Mouse (Mus musculus) forebrain, embryonic 14.5 days (tissue): ENCODE measurements at regions not wholly inside any gene's neighbourhood (a gene's known extent, or its start where the extent isn't known, plus 50 kb on each side); places are given as distances from the start of the nearest gene placed in this dataset.

Experiments
- ATAC-seq: fragments of 200-750 bp; cut with Nextera tagmentation; 2 replicates; pipeline ENCODE4 v1.8.0; 2017; ENCODE audit warnings: mild to moderate bottlenecking, moderate library complexity
- DNase-seq: peaks from one replicate; pipeline ENCODE4 v3.0.0-alpha.2; 2015; ENCODE audit warnings: low spot score
- H3K27ac ChIP-seq: fragments of 300-500 bp; sonication (generic); 2 replicates; pipeline ENCODE4 v1.5.1; 2014; ENCODE audit warnings: low read depth, mild to moderate bottlenecking, control low read depth, low read length, moderate library complexity
- H3K27me3 ChIP-seq: fragments of 300-500 bp; sonication (generic); replicated peaks from 2 replicates; pipeline ENCODE4 v1.6.1; 2014; ENCODE audit warnings: low read length, control low read depth, mixed read lengths; ENCODE audit not compliant: control insufficient read depth, insufficient read depth
- H3K36me3 ChIP-seq: fragments of 300-500 bp; sonication (generic); 2 replicates; pipeline ENCODE4 v1.6.1; 2014; ENCODE audit warnings: low read length, control low read depth; ENCODE audit not compliant: control insufficient read depth, insufficient read depth
- H3K4me1 ChIP-seq: fragments of 300-500 bp; sonication (generic); 2 replicates; pipeline ENCODE4 v1.6.1; 2014; ENCODE audit warnings: antibody characterized with exemption, low read length, control low read depth; ENCODE audit not compliant: control insufficient read depth, insufficient read depth
- H3K4me2 ChIP-seq: fragments of 300-500 bp; sonication (generic); 2 replicates; pipeline ENCODE4 v1.6.1; 2014; ENCODE audit warnings: mild to moderate bottlenecking, control low read depth, low read length
- H3K4me3 ChIP-seq: fragments of 300-500 bp; sonication (generic); 2 replicates; pipeline ENCODE4 v1.5.1; 2014; ENCODE audit warnings: low read depth, low read length, control low read depth
- H3K9ac ChIP-seq: fragments of 300-500 bp; sonication (generic); 2 replicates; pipeline ENCODE4 v1.6.1; 2014; ENCODE audit warnings: mild to moderate bottlenecking, low read length, control low read depth, moderate library complexity
- H3K9me3 ChIP-seq: fragments of 300-500 bp; sonication (generic); replicated peaks from 2 replicates; pipeline ENCODE4 v1.6.1; 2016; ENCODE audit warnings: low read length, control low read depth, mixed read lengths; ENCODE audit not compliant: control insufficient read depth
- WGBS: fragments of 180-500 bp; shearing (Covaris S2); extraction: QIAGEN DNeasy Blood & Tissue Kit; methylation state at CpG from one replicate; pipeline ENCODE4 v1.1.7; 2014; 5-methylcytosine and 5-hydroxymethylcytosine counted together

DNA sequence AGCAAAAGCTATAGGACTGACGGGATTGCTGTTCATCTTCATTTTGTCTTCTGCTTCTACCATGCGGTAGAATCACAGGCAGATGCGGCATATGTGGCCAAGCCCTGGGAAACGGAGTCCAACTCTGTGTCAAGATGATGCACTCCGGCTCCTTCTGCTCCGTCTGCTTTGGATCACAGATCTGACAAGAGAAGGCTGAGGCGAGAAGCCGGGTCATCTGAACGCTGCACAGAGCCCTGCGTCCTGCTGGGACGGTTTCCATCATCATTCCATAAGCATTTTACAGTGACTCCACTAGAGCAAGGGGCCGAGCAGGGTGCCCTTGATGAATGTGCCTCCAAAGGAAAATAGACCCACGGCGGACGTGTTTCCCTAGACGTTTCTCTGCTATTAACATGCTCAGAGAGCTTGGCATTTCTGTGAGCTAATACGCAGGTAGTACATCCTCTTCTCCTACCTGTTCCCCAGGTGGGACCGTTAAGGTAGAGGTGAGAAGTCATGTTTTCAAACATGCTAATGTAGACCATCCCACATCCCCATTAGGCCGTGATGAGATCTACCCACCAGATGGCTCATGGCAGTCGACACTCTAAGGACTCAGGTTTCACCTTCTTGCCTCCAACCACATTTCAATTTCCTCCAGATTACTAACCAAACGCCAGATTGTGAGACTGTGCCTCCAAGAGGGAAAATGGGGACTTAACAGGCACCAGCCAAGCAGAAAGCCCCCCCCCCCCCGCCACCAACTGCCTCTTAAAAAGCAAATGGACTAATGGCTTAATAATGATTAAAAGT is 79.6 kb downstream of the Actbl2 start:
- DNase-seq (no peak), ATAC-seq (no peak)
- Histone ChIP-seq H3K4me3 (no peak overlapping the region), H3K36me3 (no peaks in the 10 kb centered on the region), H3K27me3 (no peaks in the 10 kb centered on the region), H3K4me2 (no peak overlapping the region), H3K9me3 (no peaks in the 10 kb centered on the region), H3K4me1 (no peaks in the 10 kb centered on the region), H3K9ac (no peak overlapping the region), H3K27ac (no peak overlapping the region)
- 86% methylated on average over 22 of the region's 22 CpGs for WGBS

DNA sequence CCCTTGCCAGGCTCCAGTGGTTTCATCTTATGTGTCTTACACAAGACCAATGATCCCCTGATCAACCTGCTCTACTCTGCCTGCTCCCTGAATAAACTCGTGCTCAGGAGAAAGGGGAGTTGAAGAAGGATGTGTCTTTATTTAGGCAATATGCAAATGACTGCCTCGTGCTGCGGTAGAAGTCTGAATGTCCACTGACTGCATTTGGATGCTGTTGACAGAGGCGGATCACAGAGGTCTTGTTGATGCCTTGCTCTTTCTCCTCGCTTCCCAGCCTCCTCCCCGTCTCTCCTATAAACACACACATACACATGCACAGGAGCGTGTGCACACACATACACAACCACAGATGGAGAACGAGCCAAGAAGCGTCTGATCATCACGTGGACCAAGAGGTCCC is 90.2 kb downstream of the Actbl2 start:
- no peak for ATAC-seq
- no peaks in the 10 kb centered on the region for H3K4me1 ChIP-seq

DNA sequence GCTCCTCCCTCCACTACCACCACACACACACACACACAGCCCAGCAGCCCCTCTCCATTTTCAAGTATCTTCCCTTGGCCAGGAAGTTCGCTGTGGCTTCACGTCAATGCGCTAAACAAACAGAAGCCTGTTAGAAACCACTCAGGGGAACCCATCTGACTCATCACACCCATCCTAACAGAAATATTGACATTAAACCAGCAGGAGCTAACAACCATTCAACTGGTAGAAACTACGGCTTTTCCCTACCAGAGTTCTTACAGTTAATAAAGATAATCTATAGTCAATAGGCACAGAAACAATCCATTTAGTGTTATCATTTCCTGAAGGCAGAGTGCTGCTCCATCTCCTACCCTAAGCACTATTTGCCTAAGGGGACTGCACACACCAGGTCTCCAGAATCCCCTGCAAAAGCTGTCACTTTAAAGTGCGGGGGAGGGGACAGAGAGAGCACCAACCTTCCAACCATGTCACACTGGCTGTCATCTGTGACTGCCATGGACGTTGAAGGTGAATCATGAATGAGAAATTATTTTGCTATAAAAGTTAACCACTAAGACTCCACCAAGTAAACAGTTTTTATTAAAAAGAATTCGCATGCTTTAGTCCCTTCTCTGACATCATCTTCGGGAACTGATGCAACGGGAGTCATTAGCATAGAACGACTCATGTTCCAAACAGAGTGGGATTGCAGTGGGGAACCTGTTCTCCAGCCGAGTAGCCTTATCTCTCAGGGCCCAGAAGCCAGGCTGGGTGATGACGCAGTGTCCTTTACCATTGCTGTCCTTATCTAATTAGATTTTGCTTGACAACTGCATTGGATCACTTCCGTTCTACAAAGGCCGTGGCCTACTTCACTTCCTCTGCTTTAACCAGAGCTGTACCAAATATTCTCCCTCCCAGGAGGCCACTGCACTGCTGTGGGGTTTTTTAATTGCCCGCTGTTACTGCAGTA is 91.0 kb downstream of the Actbl2 start:
- H3K9me3 ChIP-seq: no peaks in the 10 kb centered on the region
- no peak overlapping the region for H3K4me3 ChIP-seq
- no peak overlapping the region for H3K4me2 ChIP-seq
- H3K27me3 ChIP-seq: no peaks in the 10 kb centered on the region
- no peak overlapping the region for H3K27ac ChIP-seq
- ATAC-seq (no peak), DNase-seq (no peak)
- no peak overlapping the region for H3K9ac ChIP-seq
- H3K36me3 ChIP-seq: no peaks in the 10 kb centered on the region
- no peaks in the 10 kb centered on the region for H3K4me1 ChIP-seq
- 80% methylated on average over 15 of the region's 15 CpGs for WGBS

More for the DNA sequence above, 90.2 kb downstream of the Actbl2 start:
- no peaks in the 10 kb centered on the region for H3K36me3 ChIP-seq
- no peak overlapping the region for H3K4me3 ChIP-seq
- H3K9ac ChIP-seq: no peak overlapping the region
- no peaks in the 10 kb centered on the region for H3K9me3 ChIP-seq
- DNase-seq: no peak
- H3K27me3 ChIP-seq: no peaks in the 10 kb centered on the region
- 73% methylated on average over 10 of the region's 10 CpGs for WGBS
- H3K27ac ChIP-seq: no peak overlapping the region
- H3K4me2 ChIP-seq: no peak overlapping the region

DNA sequence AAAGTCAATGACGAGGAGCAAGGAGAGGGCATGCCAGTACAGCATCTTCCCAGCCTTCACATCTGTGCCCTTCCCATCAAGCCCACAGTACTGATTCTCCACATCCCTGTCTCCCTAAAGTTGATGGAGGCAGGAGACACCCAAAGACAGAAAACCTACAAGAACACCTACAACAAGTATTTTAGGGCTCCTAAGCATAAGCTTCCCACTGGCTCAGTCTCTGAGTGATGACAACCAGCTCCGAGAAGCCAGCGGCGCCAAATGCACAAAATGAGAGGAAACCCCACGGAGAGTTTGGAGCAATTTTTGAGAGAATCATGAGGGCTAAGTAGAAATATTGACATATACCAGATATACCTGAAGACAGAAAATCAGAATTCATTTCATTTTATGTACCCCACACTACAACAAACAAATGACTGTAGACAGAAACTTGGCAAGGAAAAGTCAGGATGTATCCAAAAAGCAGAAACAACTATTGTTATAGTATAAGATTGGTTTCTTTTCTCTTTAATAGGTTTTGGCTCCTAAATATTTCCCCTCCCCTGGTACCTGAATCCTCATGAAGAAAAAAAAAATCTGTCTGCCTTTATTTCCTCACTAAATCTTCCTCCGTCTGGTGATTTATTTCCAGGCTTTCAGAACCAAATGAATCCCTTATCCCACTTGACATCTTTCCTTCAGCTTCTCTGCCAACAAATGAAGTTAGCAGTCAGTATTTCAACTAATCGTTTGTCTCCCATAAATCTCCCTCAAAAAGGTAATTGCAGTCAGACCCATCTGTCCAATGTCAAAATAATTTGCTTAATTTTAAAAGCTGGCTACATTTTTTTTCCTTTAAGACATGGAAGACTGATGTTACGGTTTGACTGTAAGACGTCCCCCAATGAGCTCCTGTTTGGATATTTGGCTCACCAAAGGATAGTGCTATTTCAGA is 102.0 kb downstream of the Actbl2 start:
- H3K27ac ChIP-seq: no peak overlapping the region
- H3K4me2 ChIP-seq: no peak overlapping the region
- ATAC-seq (0 out of 2 replicates have a peak, but pooled peaks have one; percentile 12), DNase-seq (peak; percentile 29)
- H3K4me3 ChIP-seq: no peak overlapping the region
- H3K9ac ChIP-seq: no peak overlapping the region
- no peaks in the 10 kb centered on the region for H3K9me3 ChIP-seq
- H3K4me1 ChIP-seq: no peaks in the 10 kb centered on the region
- 75% methylated on average over 9 of the region's 9 CpGs for WGBS
- no peaks in the 10 kb centered on the region for H3K36me3 ChIP-seq
- H3K27me3 ChIP-seq: no peaks in the 10 kb centered on the region

DNA sequence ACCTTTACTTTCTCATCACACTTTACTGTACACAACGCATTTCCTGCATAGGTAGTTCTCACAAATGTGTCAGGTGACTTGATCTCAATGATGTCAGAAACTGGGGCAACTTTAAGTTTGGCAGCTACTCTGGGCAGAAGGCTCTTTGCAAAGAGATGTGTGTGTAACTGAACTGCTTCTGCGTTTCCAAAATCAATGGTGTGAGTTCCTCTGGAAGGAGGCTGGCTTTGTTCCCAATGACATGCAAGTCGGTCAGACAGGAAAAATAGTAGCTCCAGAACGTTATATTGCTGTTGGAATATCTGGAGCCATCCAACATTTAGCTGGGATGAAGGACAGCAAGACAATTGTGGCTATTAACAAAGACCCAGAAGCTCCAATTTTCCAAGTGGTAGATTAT is 106.6 kb downstream of the Actbl2 start:
- Histone ChIP-seq H3K4me1 (peaks cover 5% of the 10 kb centered on the region; the same call in 1 of the 2 replicates), H3K9me3 (no peaks in the 10 kb centered on the region; the same call in 1 of the 2 replicates), H3K9ac (no peak overlapping the region), H3K27ac (no peak overlapping the region), H3K36me3 (no peaks in the 10 kb centered on the region), H3K4me2 (no peak overlapping the region), H3K27me3 (no peaks in the 10 kb centered on the region), H3K4me3 (no peak overlapping the region)
- DNase-seq: no peak
- WGBS: 76% methylated on average over 4 of the region's 4 CpGs
- no peak for ATAC-seq

DNA sequence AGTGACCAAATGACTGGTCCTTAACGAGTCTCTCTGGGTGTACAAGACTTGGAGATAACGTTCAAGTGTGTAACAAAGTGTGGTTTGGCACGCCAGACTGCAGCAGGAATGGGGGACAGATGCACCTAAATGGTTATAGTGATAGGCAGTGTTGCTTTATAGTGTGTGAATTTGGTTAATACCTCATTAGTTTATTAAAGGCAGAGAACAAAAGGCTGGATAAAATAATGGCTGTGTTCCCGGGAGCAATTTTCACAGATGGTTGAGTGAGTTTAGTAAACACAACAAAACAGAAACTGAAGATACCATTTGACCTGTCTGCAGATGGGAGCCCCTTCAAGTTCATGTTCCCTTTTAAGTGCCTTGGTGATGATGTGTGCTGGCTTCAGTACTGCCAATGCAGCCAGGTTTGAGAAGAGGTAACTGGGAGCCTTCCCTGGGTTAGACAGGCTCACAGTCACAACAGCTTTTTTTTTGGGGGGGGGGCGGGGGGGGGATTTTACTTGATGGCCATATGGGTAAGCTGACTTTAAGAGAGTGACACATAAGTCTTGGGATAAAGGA is 108.4 kb downstream of the Actbl2 start:
- Histone ChIP-seq H3K4me1 (peaks cover 5% of the 10 kb centered on the region; the same call in 1 of the 2 replicates), H3K9me3 (no peaks in the 10 kb centered on the region; the same call in 1 of the 2 replicates), H3K4me3 (no peak overlapping the region), H3K9ac (no peak overlapping the region), H3K36me3 (no peaks in the 10 kb centered on the region), H3K4me2 (no peak overlapping the region), H3K27ac (no peak overlapping the region), H3K27me3 (no peaks in the 10 kb centered on the region)
- 9% methylated on average over 5 of the region's 5 CpGs for WGBS
- ATAC-seq (peak; percentile 83), DNase-seq (peak; percentile 66)

DNA sequence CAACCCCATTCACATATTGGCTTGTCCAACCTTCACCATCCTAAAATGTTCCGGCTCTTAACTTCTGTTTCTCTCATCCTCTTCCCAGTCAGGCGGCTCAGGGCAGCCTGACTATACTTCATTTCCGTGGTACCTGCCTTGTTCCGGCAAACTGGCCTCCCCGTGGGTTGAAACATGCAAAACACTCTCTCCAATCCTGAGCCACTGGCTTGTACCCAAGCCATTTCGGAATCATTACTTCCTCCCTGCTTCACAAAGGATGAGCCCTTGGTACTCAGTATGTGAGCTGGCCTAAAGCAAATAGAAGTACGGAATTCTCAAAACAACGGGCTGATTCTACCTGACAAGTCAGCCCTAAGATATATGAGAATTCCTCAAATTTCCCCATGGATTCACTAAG is 112.1 kb downstream of the Actbl2 start:
- Histone ChIP-seq H3K4me2 (no peak overlapping the region), H3K9me3 (no peaks in the 10 kb centered on the region; the same call in 1 of the 2 replicates), H3K4me1 (peaks cover 5% of the 10 kb centered on the region; the same call in 1 of the 2 replicates), H3K27me3 (no peaks in the 10 kb centered on the region), H3K27ac (no peak overlapping the region), H3K36me3 (no peaks in the 10 kb centered on the region), H3K9ac (no peak overlapping the region), H3K4me3 (no peak overlapping the region)
- no peak for DNase-seq
- ATAC-seq: no peak
- 92% methylated on average over 8 of the region's 8 CpGs for WGBS

DNA sequence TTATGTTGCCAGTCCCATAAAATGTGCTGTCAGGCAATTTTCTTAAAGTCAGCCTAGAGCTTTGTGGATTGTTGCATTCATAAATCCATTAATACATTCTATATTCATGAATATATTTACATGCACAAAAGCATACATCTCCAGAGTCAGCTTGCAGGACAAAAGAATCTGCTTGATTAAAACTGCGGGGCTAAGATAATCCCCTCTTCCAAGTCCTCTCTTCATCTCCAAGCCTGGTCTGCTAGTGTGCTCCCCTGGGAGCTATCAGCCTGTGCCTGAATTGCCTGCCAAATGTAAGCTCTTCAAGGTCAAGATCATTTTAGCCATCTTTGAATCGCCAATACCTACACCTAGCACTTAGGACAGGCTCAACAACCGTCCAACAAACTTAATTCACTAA is 112.8 kb downstream of the Actbl2 start:
- Histone ChIP-seq H3K36me3 (no peaks in the 10 kb centered on the region), H3K4me1 (peaks cover 5% of the 10 kb centered on the region; the same call in 1 of the 2 replicates), H3K27me3 (no peaks in the 10 kb centered on the region), H3K9me3 (no peaks in the 10 kb centered on the region; the same call in 1 of the 2 replicates), H3K4me2 (no peak overlapping the region), H3K9ac (no peak overlapping the region), H3K4me3 (no peak overlapping the region), H3K27ac (no peak overlapping the region)
- ATAC-seq (no peak), DNase-seq (no peak)
- 58% methylated on average over 3 of the region's 3 CpGs for WGBS
